In genomic region chr17:8983576-8983975, GRCm38 (mm10) we compare ENCODE assay signal across 19 mouse cellular contexts. TPM values are rescaled to one million over a fixed set of nuclear protein-coding genes. Genes with fewer than 3 reads are reported as not detected.
"Had no signal": no experiment of that assay in that cellular context is flagged by ENCODE, and none has a peak within 500 bp of the region (broad histone marks: within the 10 kb centered on the region; RNA-seq: fewer than 3 reads in every experiment).

No protein-coding gene starts in this region.

- DNase-seq: lung, embryonic 14.5 days; lung, postnatal 10 days; lung, postnatal 4 days; midbrain, embryonic 14.5 days; retina, postnatal 1 day; right cerebral cortex, adult 18-20 months; right cerebral cortex, postnatal 25 days; right cerebral cortex, postnatal 4 days; spleen, adult 18-20 months; thymus, adult 18-20 months; thymus, postnatal 14 days; thymus, postnatal 36 days had no signal

- H3K27me3 ChIP-seq: midbrain, embryonic 12.5 days; neural tube, embryonic 13.5 days; neural tube, embryonic 15.5 days had no signal

- H3K4me3 ChIP-seq: midbrain, embryonic 10.5 days; midbrain, embryonic 12.5 days; myocyte; neural tube, embryonic 13.5 days; neural tube, embryonic 15.5 days had no signal

- H3K4me2 ChIP-seq: lung, embryonic 14.5 days; midbrain, embryonic 12.5 days; neural tube, embryonic 13.5 days; neural tube, embryonic 15.5 days had no signal

- ATAC-seq: midbrain, embryonic 16.5 days had no signal

- H3K9ac ChIP-seq: lung, embryonic 14.5 days; midbrain, embryonic 12.5 days; neural tube, embryonic 13.5 days; neural tube, embryonic 15.5 days had no signal

- H3K27ac ChIP-seq: midbrain, embryonic 10.5 days; midbrain, embryonic 12.5 days; neural tube, embryonic 13.5 days; neural tube, embryonic 15.5 days had no signal

- H3K9me3 ChIP-seq: midbrain, embryonic 10.5 days; midbrain, embryonic 12.5 days; neural tube, embryonic 13.5 days; neural tube, embryonic 15.5 days had no signal

RNA-seq across cellular contexts. Expression of gene 1700010I14Rik, which starts 4.6 kb away (rescaled TPM):
- polyA plus RNA-seq: myocyte; small intestine, adult 2 months had no signal
